Mouse (Mus musculus): ENCODE results near the gene Sass6. TPM values are rescaled to one million over a fixed set of nuclear protein-coding genes. Genes with fewer than 3 reads are reported as not detected.
"Not testable (repeated sequence)": the region's sequence is repeated elsewhere in the genome, so short reads cannot be mapped to it uniquely, and the experiment has no call there.

The Sass6 gene
- polyA plus RNA-seq (2015; fragmentation: Nextera tagmentation; extraction: Ambion mirVana): 17.9 and 23.0 TPM in 2 replicates

- Histone ChIP-seq H3K4me2 (replicated peaks; ENCODE audit: low read depth, low read length) (peak within 1 kb of the TSS; percentile 78), H3K4me3 (ENCODE audit: low read length) (peak within 1 kb of the TSS; percentile 96), H3K36me3 (ENCODE audit: insufficient read depth, low read length) (peaks cover 16% of the 10 kb centered on the region), H3K9ac (replicated peaks; ENCODE audit: low read length) (peak within 1 kb of the TSS; percentile 88), H3K9me3 (ENCODE audit: low read length) (no peaks in the 10 kb centered on the region), H3K4me1 (ENCODE audit: insufficient read depth, low read length) (peaks cover 6% of the 10 kb centered on the region), H3K27ac (ENCODE audit: low read length) (peak within 1 kb of the TSS; percentile 91), H3K27me3 (ENCODE audit: insufficient read depth, low read length) (no peaks in the 10 kb centered on the region)
- WGBS: under 1% methylated on average over 65 of the region's 65 CpGs
- ATAC-seq (ENCODE audit: low FRiP score, low TSS enrichment): peak; percentile 98
Observed at GRCm38 (mm10) chr3:116594728-116595602, at the start of gene Sass6. Gene Sass6, plus strand, starts transcription at chr3:116594982.

GRCm38 (mm10) chr3:116547430-116547829 lies 47.4 kb upstream of the Sass6 start:
- Histone ChIP-seq H3K4me3 (ENCODE audit: low read length) (no peak overlapping the region), H3K36me3 (ENCODE audit: insufficient read depth, low read length) (peaks cover 44% of the 10 kb centered on the region)
- ATAC-seq (ENCODE audit: low FRiP score, low TSS enrichment): no peak

DNA sequence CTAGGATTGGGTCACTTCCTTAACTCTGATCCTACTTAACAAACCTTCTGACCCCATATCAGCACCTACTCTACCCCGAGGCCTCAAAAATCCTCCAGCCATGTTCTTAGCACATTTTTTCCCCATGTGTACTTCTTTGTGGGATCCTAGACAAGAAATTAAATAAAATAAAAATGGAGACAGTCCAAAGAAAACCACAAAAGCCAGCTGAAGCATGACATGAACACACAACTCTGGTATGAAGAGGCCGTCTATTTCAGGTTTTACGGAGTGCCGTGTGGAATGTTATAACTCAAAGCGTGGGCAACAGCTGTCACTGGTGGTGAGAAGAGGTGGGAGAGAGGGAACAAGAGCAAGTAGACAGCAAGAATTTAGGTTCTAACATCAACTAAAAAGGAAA lies 43.4 kb upstream of the Sass6 start:
- no peak overlapping the region for H3K4me3 ChIP-seq (ENCODE audit: low read length)
- no peaks in the 10 kb centered on the region for H3K27me3 ChIP-seq (ENCODE audit: insufficient read depth, low read length)
- H3K9ac ChIP-seq (replicated peaks; ENCODE audit: low read length): no peak overlapping the region
- ATAC-seq (ENCODE audit: low FRiP score, low TSS enrichment): no peak
- 89% methylated on average over 5 of the region's 5 CpGs for WGBS
- peaks cover 18% of the 10 kb centered on the region for H3K36me3 ChIP-seq (ENCODE audit: insufficient read depth, low read length)
- H3K27ac ChIP-seq (ENCODE audit: low read length): no peak overlapping the region
- H3K4me1 ChIP-seq (ENCODE audit: insufficient read depth, low read length): no peaks in the 10 kb centered on the region
- no peaks in the 10 kb centered on the region for H3K9me3 ChIP-seq (ENCODE audit: low read length)
- H3K4me2 ChIP-seq (replicated peaks; ENCODE audit: low read depth, low read length): no peak overlapping the region

More at GRCm38 (mm10) chr3:116547430-116547829, 47.4 kb upstream of the Sass6 start:
- H3K27me3 ChIP-seq (ENCODE audit: insufficient read depth, low read length): no peaks in the 10 kb centered on the region
- H3K4me1 ChIP-seq (ENCODE audit: insufficient read depth, low read length): no peaks in the 10 kb centered on the region
- WGBS: 92% methylated on average over 5 of the region's 5 CpGs
- no peak overlapping the region for H3K9ac ChIP-seq (replicated peaks; ENCODE audit: low read length)
- H3K4me2 ChIP-seq (replicated peaks; ENCODE audit: low read depth, low read length): no peak overlapping the region
- H3K27ac ChIP-seq (ENCODE audit: low read length): no peak overlapping the region
- H3K9me3 ChIP-seq (ENCODE audit: low read length): no peaks in the 10 kb centered on the region

- H3K4me1 ChIP-seq (ENCODE audit: insufficient read depth, low read length); H3K9me3 ChIP-seq (ENCODE audit: low read length); H3K36me3 ChIP-seq (ENCODE audit: insufficient read depth, low read length); H3K27me3 ChIP-seq (ENCODE audit: insufficient read depth, low read length); H3K4me2 ChIP-seq (replicated peaks; ENCODE audit: low read depth, low read length); ATAC-seq (ENCODE audit: low FRiP score, low TSS enrichment); H3K27ac ChIP-seq (ENCODE audit: low read length); H3K4me3 ChIP-seq (ENCODE audit: low read length); H3K9ac ChIP-seq (replicated peaks; ENCODE audit: low read length): not testable (repeated sequence)
- WGBS: 94% methylated on average over 13 of the region's 14 CpGs
Observed at GRCm38 (mm10) chr3:116561315-116561714, 33.5 kb upstream of the Sass6 start.

DNA sequence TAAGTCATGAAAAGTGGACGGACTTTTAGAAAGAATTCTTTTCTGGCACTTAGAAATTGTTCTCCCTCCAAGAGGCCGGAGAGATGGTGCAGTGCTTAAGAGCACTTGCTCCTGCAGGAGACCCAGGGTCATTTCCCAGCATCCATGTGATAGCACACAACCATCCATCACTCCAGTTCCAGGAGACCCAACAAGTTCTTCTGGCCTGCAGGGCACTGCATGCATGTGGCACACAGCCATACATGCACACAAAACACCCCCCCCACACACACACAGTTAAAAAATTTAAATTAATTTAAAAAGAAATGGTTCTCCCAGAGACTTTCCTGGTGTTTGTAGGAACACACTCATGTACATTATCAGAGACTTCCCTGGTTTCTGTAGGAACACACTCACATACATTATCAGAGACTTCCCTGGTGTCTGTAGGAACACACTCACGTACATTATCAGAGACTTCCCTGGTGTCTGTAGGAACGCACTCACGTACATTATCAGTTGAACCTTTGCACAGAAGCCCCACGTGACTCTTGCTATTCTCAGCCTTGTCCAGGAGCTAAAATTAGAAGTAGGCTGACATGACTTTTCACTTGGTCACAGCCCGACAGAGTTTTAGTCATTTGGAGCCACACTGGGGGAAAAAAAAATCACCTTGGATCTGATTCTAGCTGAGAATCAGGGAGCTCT lies 32.2 kb upstream of the Sass6 start, which contains the start of gene Lrrc39:
Gene Lrrc39 (plus strand): TSS at position 566 of the 687 bp plus-strand sequence.
- Histone ChIP-seq H3K27me3 (ENCODE audit: insufficient read depth, low read length) (no peaks in the 10 kb centered on the region), H3K36me3 (ENCODE audit: insufficient read depth, low read length) (no peaks in the 10 kb centered on the region), H3K4me1 (ENCODE audit: insufficient read depth, low read length) (no peaks in the 10 kb centered on the region), H3K4me2 (replicated peaks; ENCODE audit: low read depth, low read length) (no peak within 1 kb of the TSS), H3K27ac (ENCODE audit: low read length) (no peak within 1 kb of the TSS), H3K4me3 (ENCODE audit: low read length) (no peak within 1 kb of the TSS), H3K9me3 (ENCODE audit: low read length) (0 out of 2 replicates have a peak, but pooled peaks cover 6% of the 10 kb centered on the region), H3K9ac (replicated peaks; ENCODE audit: low read length) (no peak within 1 kb of the TSS)
- no peak for ATAC-seq (ENCODE audit: low FRiP score, low TSS enrichment)
- WGBS: 63% methylated on average over 7 of the region's 7 CpGs

DNA sequence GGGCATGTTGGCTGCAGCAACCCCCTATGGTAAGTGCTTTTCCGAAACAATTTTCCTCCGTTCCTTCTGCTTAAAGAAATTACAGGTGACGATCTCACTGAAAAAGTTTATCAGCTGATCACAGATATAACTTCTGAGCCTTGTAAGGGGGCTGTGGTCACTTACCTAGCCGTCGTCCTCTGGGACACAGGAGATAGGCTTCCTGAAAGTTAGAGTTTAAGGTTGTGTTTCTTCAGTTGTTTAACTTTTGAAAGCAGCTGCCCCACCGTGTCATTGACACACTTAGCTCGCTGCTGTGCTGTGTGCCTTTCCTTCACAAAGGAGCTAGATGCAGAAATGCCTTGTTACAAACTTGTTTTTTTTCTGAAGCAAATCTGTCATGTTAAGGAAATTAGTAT lies 31.7 kb upstream of the Sass6 start:
- Histone ChIP-seq H3K4me2 (replicated peaks; ENCODE audit: low read depth, low read length) (no peak overlapping the region), H3K4me1 (ENCODE audit: insufficient read depth, low read length) (no peaks in the 10 kb centered on the region), H3K9me3 (ENCODE audit: low read length) (0 out of 2 replicates have a peak, but pooled peaks cover 6% of the 10 kb centered on the region), H3K36me3 (ENCODE audit: insufficient read depth, low read length) (no peaks in the 10 kb centered on the region), H3K27ac (ENCODE audit: low read length) (no peak overlapping the region), H3K9ac (replicated peaks; ENCODE audit: low read length) (no peak overlapping the region), H3K27me3 (ENCODE audit: insufficient read depth, low read length) (no peaks in the 10 kb centered on the region), H3K4me3 (ENCODE audit: low read length) (no peak overlapping the region)
- ATAC-seq (ENCODE audit: low FRiP score, low TSS enrichment): no peak
- 82% methylated on average over 7 of the region's 7 CpGs for WGBS

GRCm38 (mm10) chr3:116570628-116571027 lies 24.2 kb upstream of the Sass6 start:
- 79% methylated on average over 2 of the region's 2 CpGs for WGBS
- no peaks in the 10 kb centered on the region for H3K27me3 ChIP-seq (ENCODE audit: insufficient read depth, low read length)
- ATAC-seq (ENCODE audit: low FRiP score, low TSS enrichment): no peak
- H3K9ac ChIP-seq (replicated peaks; ENCODE audit: low read length): no peak overlapping the region
- H3K4me1 ChIP-seq (ENCODE audit: insufficient read depth, low read length): no peaks in the 10 kb centered on the region
- no peak overlapping the region for H3K4me2 ChIP-seq (replicated peaks; ENCODE audit: low read depth, low read length)
- 0 out of 2 replicates have a peak, but pooled peaks cover 6% of the 10 kb centered on the region for H3K9me3 ChIP-seq (ENCODE audit: low read length)
- no peak overlapping the region for H3K4me3 ChIP-seq (ENCODE audit: low read length)
- no peaks in the 10 kb centered on the region for H3K36me3 ChIP-seq (ENCODE audit: insufficient read depth, low read length)
- H3K27ac ChIP-seq (ENCODE audit: low read length): no peak overlapping the region

- H3K9me3 ChIP-seq (ENCODE audit: low read length): no peaks in the 10 kb centered on the region
- no peak overlapping the region for H3K27ac ChIP-seq (ENCODE audit: low read length)
- WGBS: 56% methylated on average over 3 of the region's 3 CpGs
- no peaks in the 10 kb centered on the region for H3K27me3 ChIP-seq (ENCODE audit: insufficient read depth, low read length)
- H3K4me1 ChIP-seq (ENCODE audit: insufficient read depth, low read length): no peaks in the 10 kb centered on the region
- no peak for ATAC-seq (ENCODE audit: low FRiP score, low TSS enrichment)
- no peak overlapping the region for H3K9ac ChIP-seq (replicated peaks; ENCODE audit: low read length)
- peaks cover 14% of the 10 kb centered on the region for H3K36me3 ChIP-seq (ENCODE audit: insufficient read depth, low read length)
- H3K4me2 ChIP-seq (replicated peaks; ENCODE audit: low read depth, low read length): no peak overlapping the region
- H3K4me3 ChIP-seq (ENCODE audit: low read length): no peak overlapping the region
Observed at GRCm38 (mm10) chr3:116577286-116577685, 17.5 kb upstream of the Sass6 start.

GRCm38 (mm10) chr3:116582201-116582600 lies 12.6 kb upstream of the Sass6 start:
- no peak overlapping the region for H3K9ac ChIP-seq (replicated peaks; ENCODE audit: low read length)
- ATAC-seq (ENCODE audit: low FRiP score, low TSS enrichment): no peak
- no peak overlapping the region for H3K4me3 ChIP-seq (ENCODE audit: low read length)
- no peaks in the 10 kb centered on the region for H3K27me3 ChIP-seq (ENCODE audit: insufficient read depth, low read length)
- H3K4me2 ChIP-seq (replicated peaks; ENCODE audit: low read depth, low read length): no peak overlapping the region
- H3K4me1 ChIP-seq (ENCODE audit: insufficient read depth, low read length): no peaks in the 10 kb centered on the region
- no peak overlapping the region for H3K27ac ChIP-seq (ENCODE audit: low read length)
- H3K36me3 ChIP-seq (ENCODE audit: insufficient read depth, low read length): peaks cover 48% of the 10 kb centered on the region
- WGBS: 97% methylated on average over 9 of the region's 9 CpGs
- H3K9me3 ChIP-seq (ENCODE audit: low read length): no peaks in the 10 kb centered on the region
